Mouse (Mus musculus) heart, postnatal 0 days (tissue): Measurements from ENCODE around the gene Myh3. TPM values are rescaled to one million over a fixed set of nuclear protein-coding genes. Genes with fewer than 3 reads are reported as not detected.

Experiments
- ATAC-seq: fragments of 200-750 bp; cut with Nextera tagmentation; 2 replicates; pipeline ENCODE4 v1.8.0; 2017; ENCODE audit warnings: low read depth, moderate number of reproducible peaks, moderate library complexity; ENCODE audit not compliant: insufficient read depth
- DNase-seq: peaks from one replicate; pipeline ENCODE4 v3.0.0-alpha.2; 2016; ENCODE audit warnings: low spot score
- H3K27ac ChIP-seq: fragments of 300-500 bp; sonication (generic); 2 replicates; pipeline ENCODE4 v1.5.1; 2014; ENCODE audit warnings: low read depth, mild to moderate bottlenecking
- H3K27me3 ChIP-seq: fragments of 300-500 bp; sonication (generic); 2 replicates; pipeline ENCODE4 v1.6.1; 2014; ENCODE audit warnings: low read length, mixed read lengths; ENCODE audit not compliant: control insufficient read depth, insufficient read depth
- H3K36me3 ChIP-seq: fragments of 300-500 bp; sonication (generic); replicated peaks from 2 replicates; pipeline ENCODE4 v1.6.1; 2014; ENCODE audit warnings: low read length, mixed read lengths; ENCODE audit not compliant: control insufficient read depth, insufficient read depth
- H3K4me1 ChIP-seq: fragments of 300-500 bp; sonication (generic); 2 replicates; pipeline ENCODE4 v1.6.1; 2014; ENCODE audit warnings: antibody characterized with exemption; ENCODE audit not compliant: control insufficient read depth, insufficient read depth
- H3K4me2 ChIP-seq: fragments of 300-500 bp; sonication (generic); 2 replicates; pipeline ENCODE4 v1.6.1; 2014; ENCODE audit warnings: low read depth, mild to moderate bottlenecking, low read length, moderate library complexity
- H3K4me3 ChIP-seq: fragments of 300-500 bp; sonication (generic); 2 replicates; pipeline ENCODE4 v1.5.1; 2014; ENCODE audit warnings: low read depth, low read length
- H3K9ac ChIP-seq: fragments of 300-500 bp; sonication (generic); replicated peaks from 2 replicates; pipeline ENCODE4 v1.6.1; 2014; ENCODE audit warnings: low read depth, low read length, mixed read lengths
- H3K9me3 ChIP-seq: fragments of 300-500 bp; sonication (generic); replicated peaks from 2 replicates; pipeline ENCODE4 v1.6.1; 2016; ENCODE audit warnings: low read length; ENCODE audit not compliant: control insufficient read depth
- CTCF ChIP-seq: IDR thresholded peaks from 2 replicates; pipeline ENCODE4 v1.5.1; 2016; ENCODE audit warnings: antibody characterized with exemption, control low read depth, low read depth
- EP300 ChIP-seq: IDR thresholded peaks from 2 replicates; pipeline ENCODE4 v1.6.1; 2016; ENCODE audit warnings: antibody characterized with exemption, low read depth
- WGBS: fragments of 180-500 bp; shearing (Covaris S2); extraction: QIAGEN DNeasy Blood & Tissue Kit; methylation state at CpG from one replicate; pipeline ENCODE4 v1.1.7; 2014; 5-methylcytosine and 5-hydroxymethylcytosine counted together
- polyA plus RNA-seq: library from polyadenylated mRNA; unstranded; fragments of >200 nt; fragmentation: Nextera tagmentation; extraction: Ambion mirVana; gene quantifications from 2 replicates; pipeline ENCODE4 v1.2.1, GENCODE M21; 2015
- total RNA-seq: library from RNA; depleted of rRNA; stranded (reverse); fragments of >200 nt; gene quantifications from 2 replicates; pipeline ENCODE4 v1.2.3, GENCODE M21; 2014; ENCODE audit warnings: low replicate concordance

Myh3 gene
- total and polyA plus RNA-seq, 2 experiments from 2014 or later = 0.01 TPM; not detected in 1

- ATAC-seq = no peak
These were observed 67.6 kb downstream of the Myh3 start for GRCm38 (mm10) chr11:67145482-67146408.

GRCm38 (mm10) chr11:67146409-67147282 is 68.5 kb downstream of the Myh3 start:
- no peaks in the 10 kb centered on the region for H3K36me3 ChIP-seq
- ATAC-seq (no peak), DNase-seq (no peak)
- H3K4me3 ChIP-seq = no peak overlapping the region
- H3K27me3 ChIP-seq = no peaks in the 10 kb centered on the region
- H3K9ac ChIP-seq = no peak overlapping the region
- H3K4me1 ChIP-seq = no peaks in the 10 kb centered on the region
- no peak overlapping the region for H3K4me2 ChIP-seq
- no peak overlapping the region for H3K27ac ChIP-seq
- 82% methylated on average over 4 of the region's 4 CpGs for WGBS
- no peaks in the 10 kb centered on the region for H3K9me3 ChIP-seq
- no peak for TF ChIP-seq CTCF
- no peak for TF ChIP-seq EP300

More at GRCm38 (mm10) chr11:67145482-67146408, 67.6 kb downstream of the Myh3 start:
- H3K27ac ChIP-seq = no peak overlapping the region
- no peak for DNase-seq
- no peak overlapping the region for H3K9ac ChIP-seq
- no peaks in the 10 kb centered on the region for H3K9me3 ChIP-seq
- H3K4me1 ChIP-seq = no peaks in the 10 kb centered on the region
- TF ChIP-seq CTCF (no peak), EP300 (no peak)
- H3K36me3 ChIP-seq = no peaks in the 10 kb centered on the region
- no peak overlapping the region for H3K4me2 ChIP-seq
- no peaks in the 10 kb centered on the region for H3K27me3 ChIP-seq
- WGBS = 77% methylated on average over 5 of the region's 5 CpGs
- H3K4me3 ChIP-seq = no peak overlapping the region

DNA sequence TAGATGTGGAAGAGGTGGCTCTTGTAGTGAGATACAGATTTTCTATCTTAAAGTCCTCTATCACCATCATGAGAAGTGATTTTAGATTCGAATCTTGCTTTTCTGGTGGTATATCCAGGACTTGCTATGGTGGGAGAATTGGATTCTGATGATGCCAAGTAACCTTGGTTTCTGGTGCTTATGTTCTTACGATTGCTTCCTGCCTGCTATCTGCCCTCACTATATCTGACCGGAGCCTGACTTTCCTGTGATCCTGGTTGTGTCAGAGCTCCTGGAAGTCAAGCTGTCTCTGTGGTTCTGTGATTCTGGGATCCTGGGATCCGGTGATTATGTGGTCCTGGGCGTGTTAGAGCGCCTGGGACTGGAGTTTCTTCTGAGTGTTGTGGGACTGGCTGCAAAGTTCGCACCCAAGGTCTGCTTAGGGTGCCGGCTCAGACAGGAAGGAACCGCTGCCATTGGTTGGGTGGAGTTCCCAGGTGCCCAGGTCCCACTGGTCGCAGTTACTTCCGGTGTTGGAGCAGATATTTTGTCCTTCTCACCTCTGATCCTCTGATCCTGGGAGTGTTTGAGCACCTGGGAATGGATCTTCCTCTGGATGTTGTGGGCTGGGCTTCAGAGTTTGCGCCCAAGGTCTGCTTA is 69.3 kb downstream of the Myh3 start:
- WGBS = 74% methylated on average over 12 of the region's 12 CpGs
- no peak for TF ChIP-seq EP300
- no peak for TF ChIP-seq CTCF
- Histone ChIP-seq H3K36me3 (no peaks in the 10 kb centered on the region), H3K4me3 (no peak overlapping the region), H3K4me2 (no peak overlapping the region), H3K9ac (no peak overlapping the region), H3K27ac (no peak overlapping the region), H3K9me3 (no peaks in the 10 kb centered on the region), H3K27me3 (no peaks in the 10 kb centered on the region), H3K4me1 (no peaks in the 10 kb centered on the region)
- no peak for DNase-seq
- no peak for ATAC-seq

- no peaks in the 10 kb centered on the region for H3K27me3 ChIP-seq
- TF ChIP-seq EP300 (no peak), CTCF (no peak)
- no peak overlapping the region for H3K4me3 ChIP-seq
- 76% methylated on average over 4 of the region's 4 CpGs for WGBS
- H3K27ac ChIP-seq = no peak overlapping the region
- H3K4me2 ChIP-seq = no peak overlapping the region
- H3K36me3 ChIP-seq = no peaks in the 10 kb centered on the region
- H3K9ac ChIP-seq = no peak overlapping the region
- no peaks in the 10 kb centered on the region for H3K9me3 ChIP-seq
- H3K4me1 ChIP-seq = no peaks in the 10 kb centered on the region
- no peak for DNase-seq
- no peak for ATAC-seq
These were observed 70.3 kb downstream of the Myh3 start for GRCm38 (mm10) chr11:67148286-67149012.

GRCm38 (mm10) chr11:67150237-67150636 is 72.1 kb downstream of the Myh3 start:
- H3K9me3 ChIP-seq = no peaks in the 10 kb centered on the region
- H3K4me1 ChIP-seq = no peaks in the 10 kb centered on the region
- H3K27ac ChIP-seq = no peak overlapping the region
- no peaks in the 10 kb centered on the region for H3K36me3 ChIP-seq
- no peak overlapping the region for H3K4me2 ChIP-seq
- no peak overlapping the region for H3K9ac ChIP-seq
- no peaks in the 10 kb centered on the region for H3K27me3 ChIP-seq
- no peak overlapping the region for H3K4me3 ChIP-seq
- 90% methylated on average over 2 of the region's 2 CpGs for WGBS
- DNase-seq = no peak
- ATAC-seq = no peak
- TF ChIP-seq CTCF = no peak
